Mouse (Mus musculus) splenic B cell, adult 2 months (primary cell): Measurements from ENCODE around the gene Fam234a.
A peak's percentile ranks its signal among the peaks of the same experiment; 100 is the strongest.
"Not testable (repeated sequence)": the region's sequence is repeated elsewhere in the genome, so short reads cannot be mapped to it uniquely, and the experiment has no call there.

Source experiments
- DNase-seq: peaks from one replicate; pipeline ENCODE4 v3.0.0-alpha.2; 2011; ENCODE audit warnings: low read depth, low spot score
- H3K27me3 ChIP-seq: 2 replicates; pipeline ENCODE4 v1.6.1; 2012; ENCODE audit warnings: mild to moderate bottlenecking, low read length, moderate library complexity, mixed read lengths; ENCODE audit not compliant: control insufficient read depth, poor library complexity, insufficient read depth, severe bottlenecking
- H3K36me3 ChIP-seq: 2 replicates; pipeline ENCODE4 v1.6.1; 2012; ENCODE audit warnings: mild to moderate bottlenecking, low read length, moderate library complexity, mixed read lengths; ENCODE audit not compliant: control insufficient read depth, poor library complexity, insufficient read depth, severe bottlenecking

The Fam234a gene

GRCm38 (mm10) chr17:26244101-26244841 is at the start of gene Fam234a:
TSS of gene Fam234a (minus strand) at chr17:26244242.
- Histone ChIP-seq H3K27me3 (no peaks in the 10 kb centered on the region), H3K36me3 (no peaks in the 10 kb centered on the region)
- peak; percentile 96 for DNase-seq

- H3K27me3 ChIP-seq = no peaks in the 10 kb centered on the region
- peaks cover 10% of the 10 kb centered on the region; the same call in 1 of the 2 replicates for H3K36me3 ChIP-seq
- DNase-seq = no peak
Measured at GRCm38 (mm10) chr17:26289475-26289874, 45.4 kb upstream of the Fam234a start.

DNA sequence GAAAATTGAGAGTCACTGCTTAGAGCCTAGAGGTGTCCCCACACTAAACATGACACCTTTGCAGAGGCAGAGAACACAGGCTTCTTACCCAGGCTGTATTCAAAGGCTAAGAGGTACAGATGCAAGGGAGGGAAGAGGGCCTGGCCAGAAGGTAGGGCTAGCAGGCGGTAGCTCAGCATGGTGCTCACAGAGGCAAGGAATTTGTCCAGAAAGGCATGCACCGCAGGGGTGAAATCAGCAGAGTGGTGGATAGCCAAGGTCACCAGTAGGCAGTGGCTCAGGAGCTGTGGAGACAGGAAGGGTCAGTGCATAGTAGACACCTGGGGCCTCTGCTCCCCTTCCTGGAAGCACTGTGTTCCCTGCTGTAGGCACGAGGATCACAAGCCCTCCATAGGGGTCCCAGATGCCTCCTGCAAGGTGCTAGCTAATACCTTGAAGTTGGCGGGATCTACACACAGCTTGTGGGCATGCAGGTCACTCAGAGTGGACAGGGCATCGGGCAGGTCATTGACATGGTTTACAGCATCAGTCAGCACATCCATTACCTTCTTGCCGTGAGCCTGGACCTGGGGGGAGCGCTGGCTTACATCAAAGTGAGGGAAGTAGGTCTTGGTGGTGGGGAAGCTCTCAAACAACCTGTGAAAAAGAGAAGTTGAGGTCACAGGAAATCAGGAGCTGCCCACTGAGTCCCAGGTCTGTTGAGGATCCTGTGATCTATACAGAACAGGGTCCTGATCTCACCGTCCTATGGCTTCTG is 42.3 kb upstream of the Fam234a start:
- no peak for DNase-seq
- Histone ChIP-seq H3K27me3 (no peaks in the 10 kb centered on the region), H3K36me3 (peaks cover 26% of the 10 kb centered on the region)

- H3K36me3 ChIP-seq = peaks cover 29% of the 10 kb centered on the region
- H3K27me3 ChIP-seq = no peaks in the 10 kb centered on the region
- DNase-seq = peak; percentile 60
Measured at GRCm38 (mm10) chr17:26276711-26277110, 32.7 kb upstream of the Fam234a start.

DNA sequence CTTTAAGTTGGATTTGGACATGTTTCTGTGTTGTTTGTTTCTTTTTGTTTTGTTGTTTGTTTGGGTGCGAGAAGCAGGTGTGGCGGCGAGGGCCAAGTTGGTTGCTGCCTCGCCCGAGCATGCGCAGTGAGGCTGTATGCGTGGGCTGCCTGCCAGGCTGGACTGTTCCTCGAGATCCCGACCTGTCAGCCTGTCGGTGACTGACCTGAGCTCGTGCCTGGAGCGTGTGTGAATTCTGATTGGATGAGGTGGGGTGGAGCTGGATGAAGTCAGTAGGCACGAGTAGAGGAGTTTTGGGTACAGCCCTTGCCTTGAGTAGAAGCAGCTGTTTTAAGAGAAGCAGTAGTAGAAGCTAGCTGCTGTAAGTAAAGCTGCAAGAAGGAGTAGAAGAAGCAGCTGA is 31.9 kb upstream of the Fam234a start:
- Histone ChIP-seq H3K36me3 (peaks cover 27% of the 10 kb centered on the region), H3K27me3 (no peaks in the 10 kb centered on the region)
- DNase-seq = no peak

DNA sequence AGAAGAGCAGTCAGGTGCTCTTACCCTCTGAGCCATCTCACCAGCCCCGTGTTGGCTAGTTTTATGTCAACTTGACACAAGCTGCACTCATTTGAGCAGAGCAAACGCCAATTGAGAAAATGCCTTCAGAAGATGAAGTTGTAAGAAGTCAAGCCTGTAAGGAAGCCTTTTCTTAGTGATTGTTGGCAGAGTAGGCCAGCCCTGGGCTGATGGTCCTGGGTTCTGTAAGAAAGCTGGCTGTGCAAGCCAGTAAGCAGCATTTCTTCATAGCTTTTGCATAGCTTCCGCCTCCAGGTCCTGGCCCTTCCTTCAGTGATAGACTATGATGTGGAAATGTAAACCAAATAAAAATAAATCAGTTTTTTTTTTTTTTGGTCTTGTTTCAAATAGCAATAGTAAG is 28.5 kb upstream of the Fam234a start:
- Histone ChIP-seq H3K27me3 (no peaks in the 10 kb centered on the region), H3K36me3 (peaks cover 16% of the 10 kb centered on the region)
- no peak for DNase-seq

DNA sequence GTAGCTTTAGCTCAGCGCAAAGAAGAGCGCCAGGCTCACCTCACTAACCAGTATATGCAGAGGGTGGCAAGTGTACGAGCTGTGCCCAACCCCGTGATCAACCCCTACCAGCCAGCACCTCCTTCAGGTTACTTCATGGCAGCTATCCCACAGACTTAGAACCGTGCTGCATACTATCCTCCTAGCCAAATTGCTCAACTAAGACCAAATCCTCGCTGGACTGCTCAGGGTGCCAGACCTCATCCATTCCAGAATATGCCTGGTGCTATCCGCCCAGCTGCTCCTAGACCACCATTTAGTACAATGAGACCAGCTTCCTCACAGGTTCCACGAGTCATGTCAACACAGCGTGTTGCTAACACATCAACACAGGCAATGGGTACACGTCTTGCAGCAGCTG is 25.5 kb upstream of the Fam234a start:
- not testable (repeated sequence) for DNase-seq, H3K27me3 ChIP-seq
- H3K36me3 ChIP-seq = peaks cover 16% of the 10 kb centered on the region

GRCm38 (mm10) chr17:26268851-26269250 is 24.8 kb upstream of the Fam234a start:
- peak; percentile 29 for DNase-seq
- peaks cover 16% of the 10 kb centered on the region for H3K36me3 ChIP-seq
- H3K27me3 ChIP-seq = no peaks in the 10 kb centered on the region

DNA sequence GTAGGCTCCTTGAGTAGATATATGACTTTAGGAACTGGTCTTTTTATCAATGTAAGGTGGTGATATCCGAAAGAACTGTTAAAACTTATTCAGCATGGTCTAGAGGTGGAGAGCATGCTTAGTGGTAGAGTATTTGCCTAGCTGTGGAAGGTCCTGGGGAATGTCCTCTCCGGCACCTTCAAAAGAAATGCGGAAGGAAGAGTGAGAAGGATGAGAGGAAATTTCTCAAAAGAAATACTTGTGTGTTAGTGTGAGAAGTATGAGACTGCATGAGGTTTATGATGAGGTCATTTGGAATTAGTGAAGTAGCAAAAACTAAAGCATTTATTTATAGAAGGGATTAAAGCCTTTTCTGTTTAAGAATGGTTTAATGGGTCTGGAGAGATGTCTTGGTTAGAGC is 18.3 kb upstream of the Fam234a start:
- DNase-seq = no peak
- H3K36me3 ChIP-seq = peaks cover 16% of the 10 kb centered on the region
- no peaks in the 10 kb centered on the region for H3K27me3 ChIP-seq

DNA sequence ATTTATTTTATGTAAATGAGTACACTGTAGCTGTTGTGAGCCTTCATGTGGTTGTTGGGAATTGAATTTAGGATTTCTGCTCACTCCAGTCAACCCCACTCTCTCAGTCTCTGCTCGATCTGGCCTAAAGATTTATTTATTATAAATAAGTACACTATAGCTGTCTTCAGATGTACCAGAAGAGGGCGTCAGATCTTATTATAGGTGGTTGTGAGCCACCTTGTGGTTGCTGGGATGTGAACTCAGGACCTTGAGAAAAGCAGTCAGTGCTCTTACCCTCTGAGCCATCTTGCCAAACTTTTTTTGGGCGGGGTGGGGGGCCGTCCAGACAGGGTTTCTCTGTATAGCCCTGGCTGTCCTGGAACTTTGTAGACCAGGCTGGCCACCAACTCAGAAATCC is 17.8 kb upstream of the Fam234a start:
- Histone ChIP-seq H3K36me3 (peaks cover 18% of the 10 kb centered on the region), H3K27me3 (no peaks in the 10 kb centered on the region)
- DNase-seq = peak; percentile 46

DNA sequence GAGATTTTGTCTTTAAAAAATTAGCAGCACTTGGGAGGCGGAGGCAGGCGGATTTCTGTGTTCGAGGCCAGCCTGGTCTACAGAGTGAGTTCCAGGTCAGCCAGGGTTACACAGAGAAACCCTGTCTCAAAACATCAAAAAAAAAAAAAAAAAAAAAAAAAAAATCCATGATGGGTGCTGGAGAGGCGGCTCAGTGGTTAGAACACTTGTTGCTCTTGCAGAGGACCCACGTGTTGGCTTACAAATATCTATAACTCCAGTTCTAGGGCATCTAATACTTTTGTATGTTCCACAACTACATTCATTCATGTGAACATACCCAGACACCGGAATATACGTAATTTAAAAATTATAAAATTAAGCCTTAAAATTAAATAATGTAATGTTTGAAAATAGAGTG is 11.3 kb upstream of the Fam234a start:
- no peak for DNase-seq

GRCm38 (mm10) chr17:26253399-26253798 is 9.4 kb upstream of the Fam234a start:
- H3K36me3 ChIP-seq = 0 out of 2 replicates have a peak, but pooled peaks cover 7% of the 10 kb centered on the region
- DNase-seq = no peak
- H3K27me3 ChIP-seq = no peaks in the 10 kb centered on the region

More for the DNA sequence above, 11.3 kb upstream of the Fam234a start:
- Histone ChIP-seq H3K36me3 (peaks cover 11% of the 10 kb centered on the region; the same call in 1 of the 2 replicates), H3K27me3 (no peaks in the 10 kb centered on the region)

GRCm38 (mm10) chr17:26252539-26253251 is 8.7 kb upstream of the Fam234a start, which contains the start of gene Luc7l:
TSS of gene Luc7l (plus strand) at chr17:26252896.
- DNase-seq = peak; percentile 89
- H3K36me3 ChIP-seq = 0 out of 2 replicates have a peak, but pooled peaks cover 4% of the 10 kb centered on the region
- no peaks in the 10 kb centered on the region for H3K27me3 ChIP-seq

GRCm38 (mm10) chr17:26251886-26252538 is 8.0 kb upstream of the Fam234a start:
- no peak for DNase-seq
- 0 out of 2 replicates have a peak, but pooled peaks cover 2% of the 10 kb centered on the region for H3K36me3 ChIP-seq

More at GRCm38 (mm10) chr17:26251886-26252538, 8.0 kb upstream of the Fam234a start:
- H3K27me3 ChIP-seq = no peaks in the 10 kb centered on the region
